27 mouse cellular contexts compared by ENCODE assay signal in genomic region chr15:88808121-88808520, GRCm38 (mm10).
"Had no signal": no experiment of that assay in that cellular context is flagged by ENCODE, and none has a peak within 500 bp of the region (broad histone marks: within the 10 kb centered on the region; RNA-seq: fewer than 3 reads in every experiment).

No protein-coding gene starts in this region.

- H3K4me1 ChIP-seq: embryonic facial prominence, embryonic 10.5 days; embryonic facial prominence, embryonic 12.5 days; embryonic facial prominence, embryonic 13.5 days; embryonic facial prominence, embryonic 15.5 days; forebrain, embryonic 10.5 days; forebrain, embryonic 12.5 days; forebrain, embryonic 13.5 days; forebrain, embryonic 15.5 days had no signal

- H3K9me3 ChIP-seq: embryonic facial prominence, embryonic 10.5 days; embryonic facial prominence, embryonic 12.5 days; embryonic facial prominence, embryonic 13.5 days; embryonic facial prominence, embryonic 15.5 days; forebrain, embryonic 10.5 days; forebrain, embryonic 12.5 days; forebrain, embryonic 13.5 days; forebrain, embryonic 15.5 days had no signal

- ATAC-seq: forebrain, embryonic 13.5 days; forebrain, embryonic 14.5 days; forebrain, embryonic 15.5 days; forebrain, embryonic 16.5 days; forebrain, postnatal 0 days had no signal

- DNase-seq: cerebellum, adult 18-20 months; cerebellum, adult 2 months; cerebellum, adult 8-10 months; cerebellum, adult 9-10 months; cerebellum, adult 9-11 months; cerebellum, postnatal 10 days; cerebellum, postnatal 14 days; cerebellum, postnatal 25 days; cerebellum, postnatal 36 days; embryo, embryonic 11 days; forebrain, postnatal 0 days; gastrocnemius, adult 2 months; gastrocnemius, postnatal 10 days; gastrocnemius, postnatal 14 days; gastrocnemius, postnatal 25 days; heart, adult 2 months had no signal

- H3K27ac ChIP-seq: embryonic facial prominence, embryonic 10.5 days; embryonic facial prominence, embryonic 12.5 days; embryonic facial prominence, embryonic 13.5 days; embryonic facial prominence, embryonic 15.5 days; forebrain, embryonic 10.5 days; forebrain, embryonic 12.5 days; forebrain, embryonic 13.5 days; forebrain, embryonic 15.5 days; gastrocnemius, adult 2 months; heart, adult 2 months had no signal

- H3K9ac ChIP-seq: embryonic facial prominence, embryonic 12.5 days; embryonic facial prominence, embryonic 13.5 days; embryonic facial prominence, embryonic 15.5 days; forebrain, embryonic 12.5 days; forebrain, embryonic 13.5 days; forebrain, embryonic 15.5 days; forebrain, postnatal 0 days had no signal

- H3K4me3 ChIP-seq: embryonic facial prominence, embryonic 10.5 days; embryonic facial prominence, embryonic 12.5 days; embryonic facial prominence, embryonic 13.5 days; embryonic facial prominence, embryonic 15.5 days; erythroblast, embryonic 14.5 days; forebrain, embryonic 10.5 days; forebrain, embryonic 12.5 days; forebrain, embryonic 13.5 days; forebrain, embryonic 15.5 days; gastrocnemius, adult 2 months; heart, adult 2 months had no signal

- H3K4me2 ChIP-seq: embryonic facial prominence, embryonic 12.5 days; embryonic facial prominence, embryonic 13.5 days; embryonic facial prominence, embryonic 15.5 days; forebrain, embryonic 12.5 days; forebrain, embryonic 13.5 days; forebrain, embryonic 15.5 days had no signal

- H3K27me3 ChIP-seq: embryonic facial prominence, embryonic 12.5 days; embryonic facial prominence, embryonic 13.5 days; embryonic facial prominence, embryonic 15.5 days; forebrain, embryonic 12.5 days; forebrain, embryonic 13.5 days; forebrain, embryonic 15.5 days had no signal
